Mouse (Mus musculus) right cerebral cortex, postnatal 4 days (tissue): ENCODE results near the gene Klra6.
"Not testable (repeated sequence)": the region's sequence is repeated elsewhere in the genome, so short reads cannot be mapped to it uniquely, and the experiment has no call there.

Experiments
- DNase-seq: peaks from one replicate; pipeline ENCODE4 v3.0.0-alpha.2; 2022

The Klra6 gene

DNA sequence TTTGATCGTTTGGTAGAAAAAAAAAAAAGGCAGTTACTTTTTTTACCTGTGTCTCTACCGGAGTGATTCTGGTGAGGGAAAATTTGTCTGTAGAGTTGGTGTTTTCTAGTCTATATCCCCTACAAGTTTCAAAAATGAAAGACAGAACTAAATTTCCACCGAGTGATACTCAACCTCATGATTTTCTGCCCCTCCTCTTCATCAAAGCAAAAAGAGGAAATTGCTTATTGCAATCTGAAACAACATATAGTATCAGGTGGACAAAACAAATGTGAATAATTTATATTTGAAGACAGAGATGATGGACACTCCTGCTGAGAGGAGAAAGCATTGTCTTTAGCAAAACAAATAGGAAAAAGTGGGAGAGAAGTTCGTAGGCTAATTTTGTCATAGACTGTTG, at the start of gene Klra6:
TSS of gene Klra6 (minus strand) at position 101 of the 400 bp plus-strand sequence.
- DNase-seq: no peak

DNA sequence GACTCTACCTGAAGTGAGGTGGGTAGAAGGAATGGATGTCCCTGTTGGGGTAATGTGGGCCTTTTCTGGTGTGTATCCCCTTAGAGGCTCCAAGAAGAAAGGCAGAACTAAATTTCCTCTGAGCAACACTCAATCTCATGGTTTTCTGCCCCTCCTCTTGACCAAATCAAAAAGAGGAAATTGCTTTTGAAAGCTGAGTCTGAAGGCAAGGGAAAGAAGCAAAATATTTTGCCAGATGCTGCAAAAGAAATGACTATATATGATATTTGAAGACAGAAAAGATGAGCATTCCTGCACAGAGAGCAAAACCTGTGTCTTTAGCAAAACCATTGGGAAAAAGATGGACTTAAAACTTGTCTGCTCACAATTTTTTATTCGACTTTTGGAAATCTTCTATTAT, 40.4 kb upstream of the Klra6 start, which contains the start of gene Klra4:
TSS of gene Klra4 (minus strand) at position 101 of the 400 bp plus-strand sequence.
- not testable (repeated sequence) for DNase-seq

DNA sequence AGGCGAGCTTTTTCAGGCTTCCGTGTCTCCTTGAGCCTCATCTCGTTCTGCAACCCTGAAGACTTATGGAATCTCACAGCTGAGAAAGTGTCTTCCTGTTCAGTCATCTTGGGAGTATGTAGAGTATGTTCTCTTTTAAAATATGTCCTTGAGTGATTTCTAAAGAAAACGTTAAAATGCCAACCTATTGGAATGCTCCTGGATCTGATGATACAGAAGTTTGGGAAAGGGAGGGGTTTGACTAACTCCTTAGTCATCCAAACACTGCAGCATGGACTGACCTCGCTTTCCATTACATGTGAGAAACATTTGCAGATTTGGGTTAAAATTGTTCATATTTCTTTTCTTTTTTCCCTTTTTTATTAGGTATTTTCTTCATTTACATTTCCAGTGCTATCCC, 38.4 kb upstream of the Klra6 start:
- no peak for DNase-seq

DNA sequence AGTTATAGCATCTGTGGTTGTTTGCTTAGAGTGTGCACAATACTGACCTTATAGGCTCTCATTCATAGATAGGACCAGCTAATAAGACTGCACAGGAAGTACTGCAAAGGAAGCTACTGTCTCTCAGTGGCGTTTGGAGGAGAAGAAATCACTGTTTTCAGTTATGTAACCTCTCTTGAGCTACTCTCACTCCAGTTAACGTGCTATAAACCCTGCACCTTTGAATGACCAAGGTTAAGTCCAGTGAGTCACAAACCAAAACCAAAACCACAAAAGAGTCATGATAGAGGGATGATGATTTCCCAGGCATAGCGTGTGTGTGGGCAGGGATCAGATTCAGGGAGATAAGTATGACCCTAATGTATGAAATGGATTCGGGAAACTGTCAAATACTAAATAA, 8.4 kb upstream of the Klra6 start:
- DNase-seq: not testable (repeated sequence)

DNA sequence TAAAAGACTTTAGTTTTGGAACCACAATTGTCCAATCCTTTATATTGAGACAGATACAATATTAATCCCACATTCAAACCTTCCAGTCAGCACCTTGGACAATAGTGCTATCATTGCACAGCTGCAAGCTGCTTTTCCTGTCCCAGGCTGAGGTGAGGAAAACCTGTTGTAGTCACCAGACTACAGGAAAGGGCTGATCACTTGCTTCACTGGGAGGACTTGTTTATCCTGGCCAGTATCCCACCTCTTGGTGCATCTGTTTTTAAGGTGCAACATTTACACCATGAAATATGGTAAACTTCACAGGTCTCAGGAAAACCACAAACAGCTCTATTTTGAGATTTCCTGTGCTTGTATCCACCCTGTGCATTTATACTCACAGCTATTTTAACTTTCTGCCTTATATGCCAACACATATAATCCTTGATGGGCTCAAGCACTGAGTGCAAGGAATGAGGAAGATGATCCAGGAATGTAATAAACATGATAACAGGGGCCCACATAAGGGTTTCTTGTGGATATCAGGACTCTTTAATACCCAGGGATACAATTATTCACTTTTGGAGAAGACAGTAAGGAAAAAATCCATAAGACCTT, 4.8 kb upstream of the Klra6 start:
- not testable (repeated sequence) for DNase-seq
